ENCODE assay signal across 23 mouse cellular contexts in genomic region chr2:153568541-153568940, GRCm38 (mm10). TPM values are rescaled to one million over a fixed set of nuclear protein-coding genes. Genes with fewer than 3 reads are reported as not detected.
DNase-seq lines count a peak whose midpoint lies in the region; ATAC-seq and TF ChIP-seq lines count a peak whose summit lies in the region.
"Had no signal": no experiment of that assay in that cellular context is flagged by ENCODE, and none has a peak within 500 bp of the region (broad histone marks: within the 10 kb centered on the region; RNA-seq: fewer than 3 reads in every experiment).

No protein-coding gene starts in this region.

- peaks cover 5% of the 10 kb centered on the region for H3K4me1 ChIP-seq in heart, embryonic 11.5 days (ENCODE audit: control insufficient read depth, insufficient read depth, low read length)
- no peaks in the 10 kb centered on the region for H3K4me1 ChIP-seq in stomach, embryonic 15.5 days
- H3K4me1 ChIP-seq in stomach, postnatal 0 days (replicated peaks; ENCODE audit: control insufficient read depth, insufficient read depth) = no peaks in the 10 kb centered on the region
- peaks cover 80% of the 10 kb centered on the region for H3K4me1 ChIP-seq in liver, embryonic 12.5 days
- H3K4me1 ChIP-seq: embryonic facial prominence, embryonic 12.5 days; neural tube, embryonic 12.5 days had no signal

- H3K9me3 ChIP-seq in heart, embryonic 11.5 days (replicated peaks; ENCODE audit: control insufficient read depth, low read length) = no peaks in the 10 kb centered on the region
- H3K9me3 ChIP-seq in stomach, embryonic 15.5 days = no peaks in the 10 kb centered on the region
- no peaks in the 10 kb centered on the region for H3K9me3 ChIP-seq in stomach, postnatal 0 days (ENCODE audit: control insufficient read depth, low read length)
- 0 out of 2 replicates have a peak, but pooled peaks cover 3% of the 10 kb centered on the region for H3K9me3 ChIP-seq in liver, embryonic 12.5 days (replicated peaks)
- H3K9me3 ChIP-seq: embryonic facial prominence, embryonic 12.5 days; heart, embryonic 13.5 days; neural tube, embryonic 12.5 days had no signal

- intact Hi-C loops in heart, postnatal 14 days (cut with DNase I) = no loop called here

- H3K27ac ChIP-seq in heart, embryonic 11.5 days (ENCODE audit: low read depth, low read length) = peak overlapping the region; percentile 60
- H3K27ac ChIP-seq in stomach, embryonic 15.5 days = no peak overlapping the region
- no peak overlapping the region for H3K27ac ChIP-seq in stomach, postnatal 0 days (replicated peaks)
- peak overlapping the region; percentile 94 for H3K27ac ChIP-seq in liver, embryonic 12.5 days
- H3K27ac ChIP-seq: embryonic facial prominence, embryonic 12.5 days; heart, embryonic 13.5 days; left cerebral cortex, adult 2 months; neural tube, embryonic 12.5 days had no signal

- no peaks in the 10 kb centered on the region for H3K36me3 ChIP-seq in heart, embryonic 11.5 days (ENCODE audit: control insufficient read depth, insufficient read depth, low read length)
- no peaks in the 10 kb centered on the region for H3K36me3 ChIP-seq in stomach, embryonic 15.5 days
- H3K36me3 ChIP-seq in stomach, postnatal 0 days (ENCODE audit: control insufficient read depth, insufficient read depth, low read length) = no peaks in the 10 kb centered on the region
- no peaks in the 10 kb centered on the region for H3K36me3 ChIP-seq in liver, embryonic 12.5 days
- H3K36me3 ChIP-seq: embryonic facial prominence, embryonic 12.5 days; heart, embryonic 13.5 days; neural tube, embryonic 12.5 days had no signal

- no peak for TF ChIP-seq EP300 in stomach, postnatal 0 days (optimal IDR thresholded peaks at IDR 0.05)

- no peak overlapping the region for H3K4me3 ChIP-seq in heart, embryonic 11.5 days (ENCODE audit: low read depth, low read length)
- H3K4me3 ChIP-seq in stomach, embryonic 15.5 days (replicated peaks) = no peak overlapping the region
- H3K4me3 ChIP-seq in stomach, postnatal 0 days (ENCODE audit: low read depth, low read length) = no peak overlapping the region
- 0 out of 2 replicates have a peak overlapping the region, but pooled peaks have one; percentile 0 for H3K4me3 ChIP-seq in liver, embryonic 12.5 days
- H3K4me3 ChIP-seq: embryonic facial prominence, embryonic 12.5 days; heart, embryonic 13.5 days; left cerebral cortex, adult 2 months; neural tube, embryonic 12.5 days had no signal

- peak overlapping the region; percentile 3; the same call in 1 of the 2 replicates for H3K4me2 ChIP-seq in heart, embryonic 11.5 days
- no peak overlapping the region for H3K4me2 ChIP-seq in stomach, embryonic 15.5 days
- H3K4me2 ChIP-seq in stomach, postnatal 0 days (replicated peaks; ENCODE audit: low read depth) = no peak overlapping the region
- peak overlapping the region; percentile 44 for H3K4me2 ChIP-seq in liver, embryonic 12.5 days
- H3K4me2 ChIP-seq: embryonic facial prominence, embryonic 12.5 days; heart, embryonic 13.5 days; midbrain, embryonic 11.5 days; neural tube, embryonic 12.5 days had no signal

- no peak overlapping the region for H3K9ac ChIP-seq in heart, embryonic 11.5 days (ENCODE audit: low read depth, low read length)
- no peak overlapping the region for H3K9ac ChIP-seq in stomach, embryonic 15.5 days
- no peak overlapping the region for H3K9ac ChIP-seq in stomach, postnatal 0 days (ENCODE audit: low read length)
- H3K9ac ChIP-seq in liver, embryonic 12.5 days = peak overlapping the region; percentile 60
- H3K9ac ChIP-seq: embryonic facial prominence, embryonic 12.5 days; heart, embryonic 13.5 days; neural tube, embryonic 12.5 days had no signal

- 73% methylated on average over 6 of the region's 6 CpGs for WGBS in heart, embryonic 11.5 days (ENCODE audit: insufficient replicate concordance)
- 93% methylated on average over 6 of the region's 6 CpGs for WGBS in stomach, embryonic 15.5 days
- WGBS in stomach, postnatal 0 days = 87% methylated on average over 6 of the region's 6 CpGs
- 28% methylated on average over 6 of the region's 6 CpGs for WGBS in liver, embryonic 12.5 days (ENCODE audit: insufficient replicate concordance)

- ATAC-seq in heart, embryonic 11.5 days (replicated peaks; ENCODE audit: insufficient number of reproducible peaks, low FRiP score, low TSS enrichment) = peak; percentile 46; the same call in 1 of the 2 replicates
- ATAC-seq in stomach, embryonic 15.5 days (ENCODE audit: insufficient read depth, low FRiP score, low read depth) = peak; percentile 81; the same call in 1 of the 2 replicates
- ATAC-seq in stomach, postnatal 0 days (ENCODE audit: low FRiP score, low TSS enrichment) = no peak
- peak; percentile 92 for ATAC-seq in liver, embryonic 12.5 days
- peak; percentile 95 for ATAC-seq in megakaryocyte-erythroid progenitor cell, adult 5-6 weeks (replicated peaks; ENCODE audit: low FRiP score, low TSS enrichment, poor library complexity, severe bottlenecking)
- ATAC-seq: inflammation-experienced regulatory T-cells, adult 6 months had no signal

- no peaks in the 10 kb centered on the region for H3K27me3 ChIP-seq in heart, embryonic 11.5 days (ENCODE audit: control insufficient read depth, insufficient read depth, low read length)
- H3K27me3 ChIP-seq in stomach, embryonic 15.5 days (replicated peaks) = no peaks in the 10 kb centered on the region
- H3K27me3 ChIP-seq in stomach, postnatal 0 days (ENCODE audit: control insufficient read depth, insufficient read depth, low read length) = no peaks in the 10 kb centered on the region
- no peaks in the 10 kb centered on the region for H3K27me3 ChIP-seq in liver, embryonic 12.5 days (replicated peaks)
- H3K27me3 ChIP-seq: CH12.LX; embryonic facial prominence, embryonic 12.5 days; heart, embryonic 13.5 days; neural tube, embryonic 12.5 days had no signal

- no peak for TF ChIP-seq CTCF in stomach, postnatal 0 days (IDR thresholded peaks at IDR 0.05; ENCODE audit: low read depth)

- no peak for DNase-seq in heart, postnatal 14 days
- DNase-seq in stomach, postnatal 0 days (ENCODE audit: low spot score) = no peak
- DNase-seq in lung, postnatal 14 days = no peak
- no peak for DNase-seq in frontal cortex, postnatal 36 days (ENCODE audit: low spot score in 2 of 2)
- DNase-seq: cerebellum, adult 9-10 months; gastrocnemius, postnatal 36 days; kidney, adult 9 months; kidney, postnatal 4 days; layer of hippocampus, adult 9-11 months; left cerebral cortex, postnatal 4 days; lung, postnatal 10 days; thymus, postnatal 25 days had no signal

RNA-seq across cellular contexts. Expression of gene Nol4l, which starts 38.8 kb away (rescaled TPM):
- polyA plus RNA-seq in heart, embryonic 11.5 days (2014; fragmentation: Nextera tagmentation; extraction: Ambion mirVana) = 16.0 and 16.7 TPM in 2 replicates
- total RNA-seq in heart, postnatal 14 days (2021) = 1 to 10 TPM; 6.2 to 6.4 TPM
- 14.3 and 16.4 TPM in 2 replicates for polyA plus RNA-seq in stomach, embryonic 15.5 days (2015; fragmentation: Nextera tagmentation; extraction: Ambion mirVana)
- 4.4 and 4.8 TPM in 2 replicates for polyA plus RNA-seq in stomach, postnatal 0 days (2015; fragmentation: Nextera tagmentation; extraction: Ambion mirVana)
- 9.3 and 9.8 TPM in 2 replicates for polyA plus RNA-seq in liver, embryonic 12.5 days (2016; fragmentation: Nextera tagmentation; extraction: Ambion mirVana)
- total RNA-seq in megakaryocyte-erythroid progenitor cell, adult 5-6 weeks (2014; fragmentation: Nextera tagmentation) = 10.4 and 13.8 TPM in 2 replicates
- 4.2 and 13.3 TPM in 2 replicates for total RNA-seq in megakaryocyte-erythroid progenitor cell, adult 5-6 weeks (2017)

Comparison
In these comparisons a context has a peak if more than half of its experiments do, and no peak if none do; other contexts are left out.
1. H3K27ac ChIP-seq: peak in heart, embryonic 11.5 days (single experiment) and liver, embryonic 12.5 days (single experiment); none in stomach, embryonic 15.5 days (single experiment) and stomach, postnatal 0 days (single experiment).
2. H3K4me2 ChIP-seq: peak in heart, embryonic 11.5 days (single experiment) and liver, embryonic 12.5 days (single experiment); none in stomach, embryonic 15.5 days (single experiment) and stomach, postnatal 0 days (single experiment).